Mouse (Mus musculus) liver, embryonic 15.5 days (tissue): ENCODE data around the gene Wwp2. TPM values are rescaled to one million over a fixed set of nuclear protein-coding genes. Genes with fewer than 3 reads are reported as not detected.
A peak's percentile ranks its signal among the peaks of the same experiment; 100 is the strongest.

Source experiments
- ATAC-seq: fragments of 200-750 bp; cut with Nextera tagmentation; 2 replicates; pipeline ENCODE4 v1.8.0; 2017; ENCODE audit warnings: moderate number of reproducible peaks, mild to moderate bottlenecking, moderate library complexity; ENCODE audit not compliant: insufficient read depth
- H3K27ac ChIP-seq: fragments of 300-500 bp; sonication (generic); replicated peaks from 2 replicates; pipeline ENCODE4 v1.5.1; 2015; ENCODE audit warnings: mild to moderate bottlenecking, inconsistent platforms
- H3K27me3 ChIP-seq: fragments of 300-500 bp; sonication (generic); 2 replicates; pipeline ENCODE4 v1.6.1; 2015; ENCODE audit warnings: mild to moderate bottlenecking, inconsistent platforms
- H3K36me3 ChIP-seq: fragments of 300-500 bp; sonication (generic); replicated peaks from 2 replicates; pipeline ENCODE4 v1.6.1; 2015; ENCODE audit warnings: moderate library complexity, mild to moderate bottlenecking, inconsistent platforms
- H3K4me1 ChIP-seq: fragments of 300-500 bp; sonication (generic); replicated peaks from 2 replicates; pipeline ENCODE4 v1.6.1; 2015; ENCODE audit warnings: inconsistent platforms
- H3K4me2 ChIP-seq: fragments of 300-500 bp; sonication (generic); 2 replicates; pipeline ENCODE4 v1.6.1; 2015; ENCODE audit warnings: moderate library complexity, mild to moderate bottlenecking, inconsistent platforms
- H3K4me3 ChIP-seq: fragments of 300-500 bp; sonication (generic); replicated peaks from 2 replicates; pipeline ENCODE4 v1.5.1; 2015; ENCODE audit warnings: mild to moderate bottlenecking, inconsistent platforms
- H3K9ac ChIP-seq: fragments of 300-500 bp; sonication (generic); 2 replicates; pipeline ENCODE4 v1.6.1; 2015; ENCODE audit warnings: moderate library complexity, mild to moderate bottlenecking, inconsistent platforms
- H3K9me3 ChIP-seq: fragments of 300-500 bp; sonication (generic); replicated peaks from 2 replicates; pipeline ENCODE4 v1.6.1; 2016; ENCODE audit warnings: inconsistent platforms
- WGBS: fragments of 180-500 bp; shearing (Covaris S2); methylation state at CpG from one replicate; pipeline ENCODE4 v1.1.7; 2015; ENCODE audit warnings: mixed read lengths; ENCODE audit not compliant: insufficient replicate concordance; 5-methylcytosine and 5-hydroxymethylcytosine counted together
- polyA plus RNA-seq: library from polyadenylated mRNA; unstranded; fragments of >200 nt; fragmentation: Nextera tagmentation; extraction: Ambion mirVana; gene quantifications from 2 replicates; pipeline ENCODE4 v1.2.1, GENCODE M21; 2015

The Wwp2 gene
- polyA plus RNA-seq, 1 experiment from 2014 or later: 32.3 TPM

DNA sequence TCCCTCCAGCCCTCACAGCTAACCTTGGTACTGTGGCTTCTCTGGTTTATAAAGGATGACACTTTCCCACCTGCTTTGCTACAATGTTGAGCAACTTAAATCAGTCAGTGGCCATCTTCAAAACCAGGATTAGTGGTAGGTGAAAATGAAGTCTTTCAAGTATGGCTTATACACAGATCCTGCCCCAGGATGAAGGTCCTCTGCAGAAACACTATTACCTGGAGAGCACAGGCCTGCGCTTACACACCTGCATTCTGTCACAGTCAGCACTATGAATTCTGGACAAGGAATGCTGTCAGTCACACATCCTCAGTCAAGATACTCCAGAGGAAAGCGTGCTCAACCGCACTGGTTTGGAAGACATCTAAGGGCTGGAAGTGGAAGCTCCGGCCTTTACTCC, 145.4 kb downstream of the Wwp2 start:
- H3K36me3 ChIP-seq: peaks cover 81% of the 10 kb centered on the region
- peaks cover 43% of the 10 kb centered on the region for H3K4me1 ChIP-seq
- ATAC-seq: no peak
- no peak overlapping the region for H3K4me3 ChIP-seq
- H3K27ac ChIP-seq: no peak overlapping the region
- H3K9ac ChIP-seq: no peak overlapping the region
- no peak overlapping the region for H3K4me2 ChIP-seq
- no peaks in the 10 kb centered on the region for H3K9me3 ChIP-seq
- H3K27me3 ChIP-seq: no peaks in the 10 kb centered on the region
- WGBS: 87% methylated on average over 4 of the region's 4 CpGs

DNA sequence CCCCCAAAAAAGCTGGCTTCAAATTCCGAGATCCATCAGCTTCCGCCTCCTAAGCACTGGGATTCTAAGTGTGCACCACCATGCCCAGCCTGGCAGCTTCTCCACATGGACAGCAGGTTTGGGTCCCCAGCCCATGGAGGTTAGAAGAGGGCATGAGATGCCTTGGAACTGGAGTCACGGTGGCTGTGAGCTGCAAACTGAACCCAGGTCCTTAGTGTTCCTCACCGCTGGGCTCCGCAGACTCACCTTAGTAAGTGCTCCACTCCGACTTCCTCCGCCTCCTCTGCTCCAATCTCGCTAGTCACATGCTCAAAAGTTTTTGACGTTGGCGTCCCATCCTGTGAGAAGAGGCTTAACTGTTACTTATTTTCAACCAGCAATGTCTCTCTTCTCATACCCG, 146.0 kb downstream of the Wwp2 start:
- 86% methylated on average over 11 of the region's 11 CpGs for WGBS
- Histone ChIP-seq H3K36me3 (peaks cover 81% of the 10 kb centered on the region), H3K4me1 (peaks cover 43% of the 10 kb centered on the region), H3K27me3 (no peaks in the 10 kb centered on the region), H3K4me2 (no peak overlapping the region), H3K9me3 (no peaks in the 10 kb centered on the region), H3K9ac (no peak overlapping the region), H3K27ac (no peak overlapping the region), H3K4me3 (no peak overlapping the region)
- no peak for ATAC-seq

DNA sequence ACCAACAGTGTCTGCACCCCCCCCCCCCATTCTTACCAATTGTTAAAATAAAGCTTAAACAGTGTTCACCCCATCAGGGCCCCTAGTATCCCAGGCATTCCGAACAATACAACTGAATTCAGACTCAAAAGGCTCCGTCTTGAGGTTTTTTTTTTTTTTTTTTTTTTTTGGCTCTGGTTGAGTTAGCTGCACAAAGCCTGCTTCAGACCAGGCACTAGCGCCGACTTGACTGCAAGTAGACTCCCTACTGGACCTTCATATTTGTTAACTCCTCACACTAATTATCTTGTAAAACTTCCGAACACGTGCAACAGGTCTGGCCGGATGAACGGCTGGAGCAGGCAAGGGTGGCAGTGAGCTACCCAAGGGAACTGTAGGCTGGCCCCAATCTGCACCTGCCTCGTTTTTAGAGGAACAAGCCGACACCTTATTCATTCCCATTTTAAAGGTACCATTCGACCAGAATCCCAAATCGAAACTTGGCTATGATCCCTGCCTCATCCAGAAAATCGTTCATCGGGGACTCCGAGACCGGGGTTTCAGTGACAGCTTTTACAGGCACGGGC, 151.3 kb downstream of the Wwp2 start:
- under 1% methylated on average over 17 of the region's 17 CpGs for WGBS

GRCm38 (mm10) chr8:107587995-107588780, 152.0 kb downstream of the Wwp2 start, which contains the start of gene Psmd7:
TSS of gene Psmd7 (minus strand) at chr8:107588464.
- H3K4me2 ChIP-seq: peak within 1 kb of the TSS; percentile 79

More for the DNA sequence above, 151.3 kb downstream of the Wwp2 start:
- Histone ChIP-seq H3K27me3 (no peaks in the 10 kb centered on the region), H3K36me3 (peaks cover 36% of the 10 kb centered on the region), H3K4me3 (peak overlapping the region; percentile 96), H3K9ac (peak overlapping the region; percentile 88), H3K27ac (peak overlapping the region; percentile 78), H3K4me1 (peaks cover 22% of the 10 kb centered on the region), H3K9me3 (no peaks in the 10 kb centered on the region), H3K4me2 (peak overlapping the region; percentile 79)
- peak; percentile 30; the same call in 1 of the 2 replicates for ATAC-seq

GRCm38 (mm10) chr8:107593967-107594729, 158.0 kb downstream of the Wwp2 start:
- no peak for ATAC-seq

More at GRCm38 (mm10) chr8:107587995-107588780, 152.0 kb downstream of the Wwp2 start, which contains the start of gene Psmd7:
- Histone ChIP-seq H3K27ac (peak within 1 kb of the TSS; percentile 78), H3K36me3 (peaks cover 29% of the 10 kb centered on the region), H3K9me3 (no peaks in the 10 kb centered on the region), H3K27me3 (no peaks in the 10 kb centered on the region), H3K4me3 (peak within 1 kb of the TSS; percentile 96), H3K4me1 (peaks cover 22% of the 10 kb centered on the region), H3K9ac (peak within 1 kb of the TSS; percentile 88)
- peak; percentile 93 for ATAC-seq
- 1% methylated on average over 65 of the region's 65 CpGs for WGBS

DNA sequence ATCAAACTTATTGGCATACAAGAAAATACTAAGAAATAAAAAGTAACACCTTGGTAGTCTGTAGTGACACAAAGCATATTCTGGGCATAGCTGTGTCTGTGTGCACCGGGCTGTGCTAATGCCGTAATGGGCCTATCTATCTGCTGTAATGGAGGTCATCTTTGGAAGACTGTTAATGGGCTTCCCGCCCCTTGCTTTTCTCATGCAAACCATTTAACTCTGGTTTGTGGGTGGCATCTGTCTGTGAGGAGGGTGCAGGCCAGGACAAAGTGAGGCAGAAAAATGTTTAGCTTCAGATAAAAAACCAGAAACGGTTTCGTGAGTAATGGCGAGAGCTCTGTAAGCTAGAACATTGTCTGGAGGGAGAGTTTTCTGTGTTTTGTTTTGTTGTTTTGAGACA, 158.7 kb downstream of the Wwp2 start:
- no peaks in the 10 kb centered on the region for H3K9me3 ChIP-seq
- no peak overlapping the region for H3K9ac ChIP-seq
- no peak overlapping the region for H3K4me2 ChIP-seq
- H3K27ac ChIP-seq: no peak overlapping the region
- H3K27me3 ChIP-seq: no peaks in the 10 kb centered on the region
- no peaks in the 10 kb centered on the region for H3K4me1 ChIP-seq
- H3K4me3 ChIP-seq: no peak overlapping the region
- ATAC-seq: no peak
- WGBS: 65% methylated on average over 6 of the region's 6 CpGs
- H3K36me3 ChIP-seq: no peaks in the 10 kb centered on the region

More at GRCm38 (mm10) chr8:107593967-107594729, 158.0 kb downstream of the Wwp2 start:
- 41% methylated on average over 6 of the region's 6 CpGs for WGBS
- H3K4me1 ChIP-seq: no peaks in the 10 kb centered on the region
- no peak overlapping the region for H3K27ac ChIP-seq
- H3K9ac ChIP-seq: no peak overlapping the region
- H3K4me3 ChIP-seq: no peak overlapping the region
- no peaks in the 10 kb centered on the region for H3K27me3 ChIP-seq
- no peak overlapping the region for H3K4me2 ChIP-seq
- no peaks in the 10 kb centered on the region for H3K36me3 ChIP-seq
- H3K9me3 ChIP-seq: no peaks in the 10 kb centered on the region

- no peak overlapping the region for H3K9ac ChIP-seq
- H3K27me3 ChIP-seq: 0 out of 2 replicates have a peak, but pooled peaks cover 2% of the 10 kb centered on the region
- WGBS: 39% methylated on average over 1 of the region's 1 CpGs
- no peak overlapping the region for H3K4me2 ChIP-seq
- H3K36me3 ChIP-seq: no peaks in the 10 kb centered on the region
- H3K27ac ChIP-seq: no peak overlapping the region
- no peak for ATAC-seq
- no peaks in the 10 kb centered on the region for H3K4me1 ChIP-seq
- H3K9me3 ChIP-seq: no peaks in the 10 kb centered on the region
- no peak overlapping the region for H3K4me3 ChIP-seq
These were observed 161.6 kb downstream of the Wwp2 start for GRCm38 (mm10) chr8:107597731-107598130.

DNA sequence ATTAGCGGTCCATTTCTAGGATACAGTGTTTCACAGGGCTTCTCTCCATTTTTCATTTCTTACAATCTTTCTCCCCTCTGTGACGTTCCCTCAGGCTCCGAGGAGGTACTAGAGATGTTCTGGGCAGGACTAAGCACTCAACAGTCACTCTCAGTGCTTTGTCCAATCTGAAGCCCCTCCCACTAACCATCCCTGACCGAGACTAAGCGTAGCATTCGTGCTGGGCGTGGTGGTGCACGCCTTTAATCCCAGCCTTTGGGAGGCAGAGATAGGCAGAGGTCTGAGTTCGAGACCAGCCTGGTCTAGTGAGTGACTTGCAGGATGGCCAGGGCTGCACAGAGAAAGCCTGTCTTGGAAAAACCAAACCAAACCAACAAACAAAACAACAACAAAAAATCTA, 163.5 kb downstream of the Wwp2 start:
- Histone ChIP-seq H3K27me3 (peaks cover 7% of the 10 kb centered on the region; the same call in 1 of the 2 replicates), H3K4me3 (no peak overlapping the region), H3K27ac (no peak overlapping the region), H3K4me1 (no peaks in the 10 kb centered on the region), H3K4me2 (no peak overlapping the region), H3K9ac (no peak overlapping the region), H3K36me3 (no peaks in the 10 kb centered on the region), H3K9me3 (no peaks in the 10 kb centered on the region)
- 70% methylated on average over 9 of the region's 9 CpGs for WGBS
- ATAC-seq: no peak

GRCm38 (mm10) chr8:107603026-107603425, 166.9 kb downstream of the Wwp2 start:
- 3% methylated on average over 7 of the region's 7 CpGs for WGBS
- no peak overlapping the region for H3K4me2 ChIP-seq
- ATAC-seq: no peak
- no peak overlapping the region for H3K9ac ChIP-seq
- H3K4me3 ChIP-seq: no peak overlapping the region
- H3K9me3 ChIP-seq: no peaks in the 10 kb centered on the region
- peaks cover 7% of the 10 kb centered on the region; the same call in 1 of the 2 replicates for H3K27me3 ChIP-seq
- H3K4me1 ChIP-seq: no peaks in the 10 kb centered on the region
- no peaks in the 10 kb centered on the region for H3K36me3 ChIP-seq
- H3K27ac ChIP-seq: no peak overlapping the region
